Mouse (Mus musculus) kidney, adult 2 months (tissue): ENCODE results near the gene Gipc2.

Source experiments
- CTCF ChIP-seq: fragments of 200-500 bp; conservative IDR thresholded peaks from 2 replicates; pipeline ENCODE4 v1.5.1; 2011; ENCODE audit warnings: low read depth, mild to moderate bottlenecking, control low read depth, low read length, moderate library complexity, mixed read lengths; ENCODE audit not compliant: insufficient read depth, insufficient read length
- POLR2A ChIP-seq: fragments of 200-500 bp; IDR thresholded peaks from one replicate; pipeline ENCODE4 v1.6.1; 2011; ENCODE audit warnings: low read depth, low read length, control low read depth

DNA sequence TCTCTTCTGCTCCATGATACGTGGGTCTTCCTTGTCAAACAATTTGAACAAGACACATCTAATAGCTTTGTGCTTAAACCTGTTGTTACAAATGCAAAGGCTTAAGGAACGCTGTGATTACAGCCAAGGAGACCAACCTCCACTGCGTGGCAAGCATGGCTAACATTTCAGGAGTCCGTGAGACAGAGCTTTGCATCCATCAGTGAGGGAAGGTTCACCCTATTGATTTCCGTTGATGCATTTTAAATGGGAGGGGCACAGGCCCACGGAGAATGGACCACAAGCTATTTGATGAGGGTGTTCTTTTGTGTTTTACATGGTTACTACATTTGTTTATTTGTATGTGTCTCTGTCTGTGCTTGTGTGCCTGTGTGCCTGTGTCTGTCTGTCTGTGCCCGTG, 37.4 kb downstream of the Gipc2 start:
- TF ChIP-seq POLR2A: no peak
- no peak for TF ChIP-seq CTCF
